25 mouse cellular contexts compared by ENCODE assay signal in genomic region chr17:41227128-41228014, GRCm38 (mm10).
DNase-seq lines count a peak whose midpoint lies in the region; ATAC-seq lines count a peak whose summit lies in the region.
"Had no signal": no experiment of that assay in that cellular context is flagged by ENCODE, and none has a peak within 500 bp of the region (broad histone marks: within the 10 kb centered on the region; RNA-seq: fewer than 3 reads in every experiment).

No protein-coding gene starts in this region.

- no peak overlapping the region for H3K4me3 ChIP-seq in embryonic facial prominence, embryonic 10.5 days
- no peak overlapping the region for H3K4me3 ChIP-seq in forebrain, embryonic 16.5 days (replicated peaks; ENCODE audit: low read length)
- H3K4me3 ChIP-seq: gastrocnemius, adult 2 months; limb, embryonic 15.5 days; megakaryocyte, embryonic 14.5 days had no signal

- H3K27ac ChIP-seq in embryonic facial prominence, embryonic 10.5 days (replicated peaks), result peak overlapping the region; percentile 5; the same call in 1 of the 2 replicates
- H3K27ac ChIP-seq in forebrain, embryonic 16.5 days (ENCODE audit: low read length), result peak overlapping the region; percentile 52; the same call in 1 of the 2 replicates
- H3K27ac ChIP-seq: gastrocnemius, adult 2 months; limb, embryonic 15.5 days; liver, embryonic 14.5 days had no signal

- intact Hi-C loops in left cerebral cortex, postnatal 4 days (cut with DNase I), result no loop called here
- intact Hi-C loops in left cerebral cortex, postnatal 36 days (cut with DNase I), result no loop called here

- H3K9ac ChIP-seq in forebrain, embryonic 16.5 days (replicated peaks; ENCODE audit: low read depth, low read length), result no peak overlapping the region
- H3K9ac ChIP-seq: limb, embryonic 15.5 days; liver, embryonic 14.5 days; lung, embryonic 14.5 days had no signal

- 77% methylated on average over 3 of the region's 3 CpGs for WGBS in embryonic facial prominence, embryonic 10.5 days
- 62% methylated on average over 3 of the region's 3 CpGs for WGBS in forebrain, embryonic 16.5 days

- DNase-seq in frontal cortex, postnatal 25 days (ENCODE audit: low spot score in 2 of 2), result no peak
- DNase-seq in left cerebral cortex, postnatal 4 days, result peak; percentile 23
- DNase-seq in left cerebral cortex, postnatal 36 days (ENCODE audit: low spot score in 2 of 2), result no peak
- no peak for DNase-seq in embryonic facial prominence, embryonic 10.5 days (ENCODE audit: low spot score)
- DNase-seq in kidney, adult 11 months, result no peak
- no peak for DNase-seq in right cerebral cortex, postnatal 4 days
- DNase-seq: adrenal gland, adult 2 months; B cell, adult 2 months; cerebellum, adult 18-20 months; gastrocnemius, adult 2 months; heart, postnatal 4 days; kidney, postnatal 4 days; lung, embryonic 14.5 days; right cerebral cortex, postnatal 14 days; spleen, adult 18-20 months; thymus, postnatal 14 days had no signal

- H3K9me3 ChIP-seq in embryonic facial prominence, embryonic 10.5 days, result no peaks in the 10 kb centered on the region
- H3K9me3 ChIP-seq in forebrain, embryonic 16.5 days (ENCODE audit: control insufficient read depth, low read length), result no peaks in the 10 kb centered on the region
- H3K9me3 ChIP-seq: G1E; limb, embryonic 15.5 days; megakaryocyte, embryonic 14.5 days had no signal

- no peaks in the 10 kb centered on the region for H3K36me3 ChIP-seq in embryonic facial prominence, embryonic 10.5 days (replicated peaks)
- H3K36me3 ChIP-seq in forebrain, embryonic 16.5 days (ENCODE audit: control insufficient read depth, insufficient read depth), result no peaks in the 10 kb centered on the region
- H3K36me3 ChIP-seq: G1E; limb, embryonic 15.5 days had no signal

- 0 out of 2 replicates have a peak, but pooled peaks have one; percentile 38 for ATAC-seq in frontal cortex, adult (ENCODE audit: low TSS enrichment)
- peak; percentile 84 for ATAC-seq in forebrain, embryonic 16.5 days
- ATAC-seq: intestine, postnatal 0 days; Patski had no signal

- H3K4me1 ChIP-seq in embryonic facial prominence, embryonic 10.5 days, result no peaks in the 10 kb centered on the region
- H3K4me1 ChIP-seq in forebrain, embryonic 16.5 days (replicated peaks; ENCODE audit: control insufficient read depth, insufficient read depth, low read length), result peaks cover 3% of the 10 kb centered on the region; the same call in 1 of the 2 replicates
- H3K4me1 ChIP-seq: limb, embryonic 15.5 days; megakaryocyte, embryonic 14.5 days had no signal

- no peak overlapping the region for H3K4me2 ChIP-seq in forebrain, embryonic 16.5 days (ENCODE audit: low read length)
- H3K4me2 ChIP-seq: limb, embryonic 15.5 days; lung, embryonic 14.5 days had no signal

- no peaks in the 10 kb centered on the region for H3K27me3 ChIP-seq in embryonic facial prominence, embryonic 10.5 days (replicated peaks; ENCODE audit: low read depth, poor library complexity, severe bottlenecking)
- H3K27me3 ChIP-seq in forebrain, embryonic 16.5 days (replicated peaks; ENCODE audit: control insufficient read depth, insufficient read depth, low read length), result no peaks in the 10 kb centered on the region
- H3K27me3 ChIP-seq: CH12.LX; limb, embryonic 15.5 days; megakaryocyte, embryonic 14.5 days; Patski had no signal
